Mouse (Mus musculus): ENCODE measurements around the gene Espnl. TPM values are rescaled to one million over a fixed set of nuclear protein-coding genes. Genes with fewer than 3 reads are reported as not detected.

The Espnl gene
- polyA plus RNA-seq, 1 experiment from 2014 or later = 0.10 TPM

- ATAC-seq (replicated peaks; ENCODE audit: low FRiP score) (no peak), DNase-seq (ENCODE audit: low spot score) (no peak)
- WGBS = 89% methylated on average over 16 of the region's 16 CpGs
- no peak overlapping the region for H3K4me2 ChIP-seq
- H3K36me3 ChIP-seq (ENCODE audit: control insufficient read depth, insufficient read depth, low read length) = peaks cover 2% of the 10 kb centered on the region; the same call in 1 of the 2 replicates
- H3K4me1 ChIP-seq (replicated peaks; ENCODE audit: control insufficient read depth, insufficient read depth, low read length) = peaks cover 17% of the 10 kb centered on the region
- no peak overlapping the region for H3K4me3 ChIP-seq (ENCODE audit: low read depth, low read length)
- H3K9me3 ChIP-seq (ENCODE audit: control insufficient read depth, low read length) = no peaks in the 10 kb centered on the region
- H3K27ac ChIP-seq (ENCODE audit: low read depth, low read length) = no peak overlapping the region
- peaks cover 4% of the 10 kb centered on the region; the same call in 1 of the 2 replicates for H3K27me3 ChIP-seq (replicated peaks; ENCODE audit: control insufficient read depth, insufficient read depth, low read length)
- H3K9ac ChIP-seq (ENCODE audit: low read depth, low read length) = no peak overlapping the region
Measured at GRCm38 (mm10) chr1:91364822-91365644, 43.2 kb downstream of the Espnl start.

DNA sequence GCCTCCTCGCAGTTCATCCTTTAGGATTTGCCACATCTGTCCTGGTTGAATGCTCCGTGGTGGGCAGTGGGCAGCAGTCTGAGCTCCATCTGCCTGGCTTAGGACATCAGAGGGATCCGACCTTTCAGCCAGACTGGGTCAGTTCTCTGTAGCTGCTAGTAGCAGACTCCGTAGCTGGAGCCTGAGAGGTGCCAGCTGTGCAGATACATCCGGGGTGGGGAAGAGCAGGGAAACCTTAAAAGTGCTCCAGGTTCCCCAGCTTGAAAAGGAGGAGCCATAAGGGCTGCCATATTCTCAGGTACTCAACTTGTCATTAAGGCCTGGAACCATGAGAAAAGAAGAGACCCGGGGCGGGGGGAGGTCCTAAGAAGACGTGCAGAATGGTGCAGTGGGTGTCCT, 43.9 kb downstream of the Espnl start:
- Histone ChIP-seq H3K9ac (ENCODE audit: low read depth, low read length) (peak overlapping the region; percentile 51; the same call in 1 of the 2 replicates), H3K9me3 (ENCODE audit: control insufficient read depth, low read length) (no peaks in the 10 kb centered on the region), H3K27me3 (replicated peaks; ENCODE audit: control insufficient read depth, insufficient read depth, low read length) (peaks cover 4% of the 10 kb centered on the region; the same call in 1 of the 2 replicates), H3K4me3 (ENCODE audit: low read depth, low read length) (peak overlapping the region; percentile 63), H3K4me1 (replicated peaks; ENCODE audit: control insufficient read depth, insufficient read depth, low read length) (peaks cover 17% of the 10 kb centered on the region), H3K36me3 (ENCODE audit: control insufficient read depth, insufficient read depth, low read length) (peaks cover 3% of the 10 kb centered on the region), H3K4me2 (peak overlapping the region; percentile 96), H3K27ac (ENCODE audit: low read depth, low read length) (no peak overlapping the region)
- 35% methylated on average over 8 of the region's 8 CpGs for WGBS
- ATAC-seq (replicated peaks; ENCODE audit: low FRiP score) (no peak), DNase-seq (ENCODE audit: low spot score) (no peak)

DNA sequence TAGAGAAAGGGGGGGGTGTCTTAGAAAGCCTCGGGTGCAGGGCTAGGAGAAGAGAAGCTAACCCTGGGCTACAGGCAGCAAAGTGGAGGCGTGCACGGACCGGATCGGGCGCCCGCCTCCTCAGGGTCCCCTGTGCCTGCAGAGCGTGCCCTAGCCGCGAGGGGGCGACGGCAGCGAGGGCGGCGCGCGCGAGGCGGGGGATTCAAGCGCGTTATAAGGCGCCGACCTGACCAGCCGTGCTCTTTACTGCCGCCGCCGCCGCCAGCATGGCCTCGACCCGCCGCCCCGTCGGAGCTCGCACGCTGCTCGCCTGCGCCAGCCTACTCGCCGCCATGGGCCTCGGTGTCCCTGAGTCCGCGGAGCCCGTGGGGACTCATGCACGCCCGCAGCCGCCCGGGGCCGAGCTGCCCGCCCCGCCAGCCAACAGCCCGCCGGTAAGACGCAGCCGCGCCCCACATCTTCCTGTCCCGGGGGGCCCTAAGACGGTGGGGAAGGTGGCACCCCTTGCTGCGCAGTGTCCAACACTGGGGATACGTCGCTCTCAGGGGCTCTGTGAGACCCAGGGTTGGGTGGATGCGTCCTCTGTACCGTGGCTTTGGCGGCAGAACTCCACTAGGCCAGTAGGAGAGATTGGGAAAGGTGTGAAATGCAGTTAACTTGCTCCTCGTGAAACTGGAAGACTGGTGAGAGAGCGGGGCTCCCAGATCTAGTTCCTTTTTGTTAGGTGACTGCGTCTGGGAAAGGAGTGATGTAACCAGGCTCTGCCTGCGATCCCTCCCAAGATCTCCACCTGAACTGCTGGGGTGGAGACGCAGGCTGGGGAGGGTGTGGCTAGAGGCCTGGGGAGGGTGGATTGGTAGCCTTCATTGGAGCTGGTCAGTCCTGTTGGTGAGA, 44.6 kb downstream of the Espnl start, which contains the start of gene Erfe:
Erfe (plus strand) TSS at position 216 of the 894 bp plus-strand sequence.
- Histone ChIP-seq H3K4me3 (ENCODE audit: low read depth, low read length) (peak within 1 kb of the TSS; percentile 63), H3K27me3 (replicated peaks; ENCODE audit: control insufficient read depth, insufficient read depth, low read length) (peaks cover 4% of the 10 kb centered on the region; the same call in 1 of the 2 replicates), H3K36me3 (ENCODE audit: control insufficient read depth, insufficient read depth, low read length) (peaks cover 9% of the 10 kb centered on the region), H3K27ac (ENCODE audit: low read depth, low read length) (0 out of 2 replicates have a peak within 1 kb of the TSS, but pooled peaks have one; percentile 17), H3K9me3 (ENCODE audit: control insufficient read depth, low read length) (no peaks in the 10 kb centered on the region), H3K4me1 (replicated peaks; ENCODE audit: control insufficient read depth, insufficient read depth, low read length) (peaks cover 17% of the 10 kb centered on the region), H3K9ac (ENCODE audit: low read depth, low read length) (peak within 1 kb of the TSS; percentile 80), H3K4me2 (peak within 1 kb of the TSS; percentile 96)
- WGBS = under 1% methylated on average over 68 of the region's 68 CpGs
- ATAC-seq (replicated peaks; ENCODE audit: low FRiP score) (peak; percentile 75), DNase-seq (ENCODE audit: low spot score) (peak; percentile 85)

- no peak overlapping the region for H3K27ac ChIP-seq (ENCODE audit: low read depth, low read length)
- H3K9me3 ChIP-seq (ENCODE audit: control insufficient read depth, low read length) = no peaks in the 10 kb centered on the region
- peaks cover 18% of the 10 kb centered on the region for H3K36me3 ChIP-seq (ENCODE audit: control insufficient read depth, insufficient read depth, low read length)
- peak overlapping the region; percentile 96 for H3K4me2 ChIP-seq
- ATAC-seq (replicated peaks; ENCODE audit: low FRiP score) (no peak), DNase-seq (ENCODE audit: low spot score) (no peak)
- H3K9ac ChIP-seq (ENCODE audit: low read depth, low read length) = peak overlapping the region; percentile 80
- WGBS = 94% methylated on average over 3 of the region's 3 CpGs
- H3K27me3 ChIP-seq (replicated peaks; ENCODE audit: control insufficient read depth, insufficient read depth, low read length) = peaks cover 4% of the 10 kb centered on the region; the same call in 1 of the 2 replicates
- H3K4me3 ChIP-seq (ENCODE audit: low read depth, low read length) = peak overlapping the region; percentile 63; the same call in 1 of the 2 replicates
- H3K4me1 ChIP-seq (replicated peaks; ENCODE audit: control insufficient read depth, insufficient read depth, low read length) = peaks cover 17% of the 10 kb centered on the region
Measured at GRCm38 (mm10) chr1:91367295-91367694, 45.4 kb downstream of the Espnl start.

DNA sequence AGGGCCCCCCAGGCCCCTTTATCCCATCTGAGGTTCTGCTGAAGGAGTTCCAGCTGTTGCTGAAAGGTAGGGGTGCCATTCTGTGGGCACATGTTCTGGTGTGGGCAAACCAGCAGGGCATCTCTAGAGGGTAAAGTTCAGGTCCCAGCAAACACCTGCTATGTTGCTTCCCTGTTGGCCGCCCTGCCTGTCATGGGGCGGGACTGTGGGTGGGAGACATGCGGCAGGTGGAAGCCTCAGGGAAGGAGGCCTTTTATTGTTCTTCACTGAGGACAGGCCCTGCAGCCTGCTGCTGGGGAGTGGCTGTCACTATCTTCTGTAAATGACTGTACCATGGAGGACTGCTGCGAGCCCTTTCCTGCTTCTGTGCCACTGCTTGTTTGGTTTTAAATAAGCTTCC, 47.5 kb downstream of the Espnl start:
- Histone ChIP-seq H3K9ac (ENCODE audit: low read depth, low read length) (no peak overlapping the region), H3K4me2 (no peak overlapping the region), H3K27ac (ENCODE audit: low read depth, low read length) (no peak overlapping the region), H3K9me3 (ENCODE audit: control insufficient read depth, low read length) (no peaks in the 10 kb centered on the region), H3K27me3 (replicated peaks; ENCODE audit: control insufficient read depth, insufficient read depth, low read length) (peaks cover 4% of the 10 kb centered on the region; the same call in 1 of the 2 replicates), H3K4me3 (ENCODE audit: low read depth, low read length) (no peak overlapping the region), H3K4me1 (replicated peaks; ENCODE audit: control insufficient read depth, insufficient read depth, low read length) (peaks cover 17% of the 10 kb centered on the region), H3K36me3 (ENCODE audit: control insufficient read depth, insufficient read depth, low read length) (peaks cover 31% of the 10 kb centered on the region)
- 68% methylated on average over 4 of the region's 4 CpGs for WGBS
- ATAC-seq (replicated peaks; ENCODE audit: low FRiP score) = no peak
- DNase-seq (ENCODE audit: low spot score) = no peak

GRCm38 (mm10) chr1:91370055-91370454, 48.2 kb downstream of the Espnl start:
- DNase-seq (ENCODE audit: low spot score) (no peak), ATAC-seq (replicated peaks; ENCODE audit: low FRiP score) (no peak)
- Histone ChIP-seq H3K27ac (ENCODE audit: low read depth, low read length) (no peak overlapping the region), H3K4me3 (ENCODE audit: low read depth, low read length) (no peak overlapping the region), H3K4me1 (replicated peaks; ENCODE audit: control insufficient read depth, insufficient read depth, low read length) (peaks cover 17% of the 10 kb centered on the region), H3K36me3 (ENCODE audit: control insufficient read depth, insufficient read depth, low read length) (peaks cover 37% of the 10 kb centered on the region), H3K9ac (ENCODE audit: low read depth, low read length) (no peak overlapping the region), H3K9me3 (ENCODE audit: control insufficient read depth, low read length) (no peaks in the 10 kb centered on the region), H3K27me3 (replicated peaks; ENCODE audit: control insufficient read depth, insufficient read depth, low read length) (peaks cover 4% of the 10 kb centered on the region; the same call in 1 of the 2 replicates), H3K4me2 (no peak overlapping the region)
- 89% methylated on average over 23 of the region's 23 CpGs for WGBS

GRCm38 (mm10) chr1:91373414-91373835, 51.5 kb downstream of the Espnl start:
- DNase-seq (ENCODE audit: low spot score) (no peak), ATAC-seq (replicated peaks; ENCODE audit: low FRiP score) (peak; percentile 86)
- no peak overlapping the region for H3K9ac ChIP-seq (ENCODE audit: low read depth, low read length)
- no peak overlapping the region for H3K4me2 ChIP-seq
- no peaks in the 10 kb centered on the region; the same call in none of the 2 replicates for H3K4me1 ChIP-seq (replicated peaks; ENCODE audit: control insufficient read depth, insufficient read depth, low read length)
- WGBS = 67% methylated on average over 6 of the region's 6 CpGs
- H3K9me3 ChIP-seq (ENCODE audit: control insufficient read depth, low read length) = no peaks in the 10 kb centered on the region
- peak overlapping the region; percentile 35; the same call in 1 of the 2 replicates for H3K27ac ChIP-seq (ENCODE audit: low read depth, low read length)
- H3K4me3 ChIP-seq (ENCODE audit: low read depth, low read length) = no peak overlapping the region
- no peaks in the 10 kb centered on the region for H3K27me3 ChIP-seq (replicated peaks; ENCODE audit: control insufficient read depth, insufficient read depth, low read length)
- H3K36me3 ChIP-seq (ENCODE audit: control insufficient read depth, insufficient read depth, low read length) = peaks cover 58% of the 10 kb centered on the region

DNA sequence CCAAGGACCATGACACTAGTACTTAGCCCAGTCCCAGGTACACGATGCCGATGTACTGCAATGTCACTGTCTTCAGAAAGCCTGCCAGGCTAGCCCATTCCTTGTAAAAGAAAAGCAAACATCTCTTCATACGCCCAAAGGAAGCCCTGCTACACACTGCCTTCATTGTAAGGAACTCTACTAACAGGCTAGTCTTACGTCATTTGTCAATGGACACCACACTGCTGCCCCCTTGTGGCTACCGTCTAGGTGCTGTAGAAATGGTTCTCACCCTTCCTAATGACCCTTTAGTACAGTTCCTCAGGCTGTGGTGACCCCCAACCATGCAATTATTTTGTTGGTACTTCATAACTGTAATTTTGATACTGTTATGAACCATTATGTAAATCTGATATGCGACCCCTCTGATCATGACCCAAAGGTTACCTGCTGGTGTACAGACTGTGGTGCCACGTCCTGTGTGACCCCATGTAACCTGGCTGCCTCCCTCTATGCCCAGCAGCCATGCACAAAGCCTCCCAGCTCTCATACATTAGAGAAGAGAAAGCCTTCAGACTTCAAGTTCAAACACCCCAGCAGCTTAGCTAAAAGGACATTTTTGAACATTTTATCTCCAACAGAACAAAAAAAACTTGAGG, 58.7 kb downstream of the Espnl start:
- ATAC-seq (replicated peaks; ENCODE audit: low FRiP score) (peak; percentile 74), DNase-seq (ENCODE audit: low spot score) (peak; percentile 56)
- H3K9ac ChIP-seq (ENCODE audit: low read depth, low read length) = no peak overlapping the region
- WGBS = 68% methylated on average over 7 of the region's 7 CpGs
- no peak overlapping the region for H3K4me2 ChIP-seq
- no peaks in the 10 kb centered on the region for H3K4me1 ChIP-seq (replicated peaks; ENCODE audit: control insufficient read depth, insufficient read depth, low read length)
- H3K27ac ChIP-seq (ENCODE audit: low read depth, low read length) = no peak overlapping the region
- no peaks in the 10 kb centered on the region for H3K9me3 ChIP-seq (ENCODE audit: control insufficient read depth, low read length)
- H3K27me3 ChIP-seq (replicated peaks; ENCODE audit: control insufficient read depth, insufficient read depth, low read length) = no peaks in the 10 kb centered on the region
- peaks cover 66% of the 10 kb centered on the region for H3K36me3 ChIP-seq (ENCODE audit: control insufficient read depth, insufficient read depth, low read length)
- no peak overlapping the region for H3K4me3 ChIP-seq (ENCODE audit: low read depth, low read length)

All from liver, embryonic 11.5 days (tissue).